Mouse (Mus musculus) liver, embryonic 16.5 days (tissue): ENCODE results near the gene Zfpm1. TPM values are rescaled to one million over a fixed set of nuclear protein-coding genes. Genes with fewer than 3 reads are reported as not detected.
A peak's percentile ranks its signal among the peaks of the same experiment; 100 is the strongest.

Experiments used
- ATAC-seq: fragments of 200-750 bp; cut with Nextera tagmentation; 2 replicates; pipeline ENCODE4 v1.8.0; 2017; ENCODE audit warnings: low read depth, mild to moderate bottlenecking, moderate number of reproducible peaks, moderate library complexity
- H3K27ac ChIP-seq: fragments of 300-500 bp; sonication (generic); 2 replicates; pipeline ENCODE4 v1.5.1; 2014; ENCODE audit warnings: mild to moderate bottlenecking, low read length
- H3K27me3 ChIP-seq: fragments of 300-500 bp; sonication (generic); 2 replicates; pipeline ENCODE4 v1.6.1; 2014; ENCODE audit warnings: low read depth, low read length, mixed read lengths; ENCODE audit not compliant: control insufficient read depth, insufficient read depth
- H3K36me3 ChIP-seq: fragments of 300-500 bp; sonication (generic); 2 replicates; pipeline ENCODE4 v1.6.1; 2014; ENCODE audit warnings: mild to moderate bottlenecking; ENCODE audit not compliant: control insufficient read depth, insufficient read depth
- H3K4me1 ChIP-seq: fragments of 300-500 bp; sonication (generic); 2 replicates; pipeline ENCODE4 v1.6.1; 2014; ENCODE audit warnings: low read depth, low read length, mixed read lengths; ENCODE audit not compliant: control insufficient read depth
- H3K4me2 ChIP-seq: fragments of 300-500 bp; sonication (generic); 2 replicates; pipeline ENCODE4 v1.6.1; 2014; ENCODE audit warnings: low read depth, low read length, mixed read lengths
- H3K4me3 ChIP-seq: fragments of 300-500 bp; sonication (generic); 2 replicates; pipeline ENCODE4 v1.5.1; 2014; ENCODE audit warnings: low read depth, mild to moderate bottlenecking, low read length
- H3K9ac ChIP-seq: fragments of 300-500 bp; sonication (generic); 2 replicates; pipeline ENCODE4 v1.6.1; 2014; ENCODE audit warnings: low read depth, low read length
- H3K9me3 ChIP-seq: fragments of 300-500 bp; sonication (generic); replicated peaks from 2 replicates; pipeline ENCODE4 v1.6.1; 2016; ENCODE audit warnings: low read length; ENCODE audit not compliant: control insufficient read depth
- WGBS: fragments of 180-500 bp; shearing (Covaris S2); extraction: QIAGEN DNeasy Blood & Tissue Kit; methylation state at CpG from one replicate; pipeline ENCODE4 v1.1.7; 2014; ENCODE audit not compliant: insufficient replicate concordance; 5-methylcytosine and 5-hydroxymethylcytosine counted together
- polyA plus RNA-seq: library from polyadenylated mRNA; unstranded; fragments of >200 nt; fragmentation: Nextera tagmentation; extraction: Ambion mirVana; gene quantifications from 2 replicates; pipeline ENCODE4 v1.2.1, GENCODE M21; 2015

The Zfpm1 gene
- polyA plus RNA-seq, 1 experiment from 2014 or later, result 8.1 TPM

DNA sequence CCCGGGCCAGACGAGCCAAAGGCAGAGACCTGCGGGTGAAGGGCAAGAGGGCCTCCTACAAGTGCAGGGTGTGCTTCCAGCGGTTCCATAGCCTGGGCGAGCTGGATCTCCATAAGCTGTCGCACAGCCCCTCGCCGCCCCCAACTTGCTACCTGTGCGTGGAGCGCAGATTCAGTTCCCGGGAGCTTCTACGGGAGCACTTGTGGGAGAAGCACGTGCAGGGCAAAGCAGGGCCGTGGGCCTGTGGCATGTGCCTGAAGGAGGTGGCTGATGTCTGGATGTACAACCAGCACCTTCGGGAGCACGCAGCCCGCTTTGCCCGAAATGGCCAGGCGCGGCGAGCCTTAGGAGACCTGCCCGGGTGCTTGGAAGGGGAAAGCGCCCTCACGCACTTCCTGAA is 13.1 kb upstream of the Zfpm1 start:
- peaks cover 25% of the 10 kb centered on the region for H3K27me3 ChIP-seq
- H3K4me2 ChIP-seq, result peak overlapping the region; percentile 81
- H3K9ac ChIP-seq, result peak overlapping the region; percentile 52; the same call in 1 of the 2 replicates
- H3K36me3 ChIP-seq, result no peaks in the 10 kb centered on the region
- peak overlapping the region; percentile 56 for H3K4me3 ChIP-seq
- H3K27ac ChIP-seq, result no peak overlapping the region
- WGBS, result 66% methylated on average over 24 of the region's 24 CpGs
- peaks cover 15% of the 10 kb centered on the region for H3K4me1 ChIP-seq
- no peak for ATAC-seq
- no peaks in the 10 kb centered on the region for H3K9me3 ChIP-seq

DNA sequence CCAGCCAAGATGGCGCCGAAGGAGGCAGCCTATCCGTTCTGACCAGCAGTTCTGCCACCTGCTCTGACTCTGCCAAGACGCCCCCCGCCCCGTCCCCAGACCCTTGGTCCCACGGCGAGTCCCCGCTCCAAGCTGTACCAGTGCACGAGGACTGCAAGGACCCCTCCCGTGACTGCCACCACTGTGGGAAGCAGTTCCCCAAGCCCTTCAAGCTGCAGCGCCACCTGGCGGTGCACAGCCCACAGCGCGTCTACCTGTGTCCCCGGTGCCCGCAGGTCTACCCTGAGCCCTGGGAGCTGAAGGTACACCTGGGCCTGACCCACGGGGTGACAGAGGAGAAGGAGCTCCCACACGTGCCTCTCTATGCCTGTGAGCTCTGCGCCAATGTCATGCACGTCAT is 12.5 kb upstream of the Zfpm1 start:
- H3K36me3 ChIP-seq, result no peaks in the 10 kb centered on the region
- WGBS, result 3% methylated on average over 21 of the region's 21 CpGs
- peaks cover 20% of the 10 kb centered on the region for H3K4me1 ChIP-seq
- H3K27me3 ChIP-seq, result peaks cover 20% of the 10 kb centered on the region
- ATAC-seq, result peak; percentile 23; the same call in 1 of the 2 replicates
- H3K4me3 ChIP-seq, result peak overlapping the region; percentile 56
- H3K9ac ChIP-seq, result peak overlapping the region; percentile 52; the same call in 1 of the 2 replicates
- no peak overlapping the region for H3K27ac ChIP-seq
- H3K9me3 ChIP-seq, result no peaks in the 10 kb centered on the region
- peak overlapping the region; percentile 81 for H3K4me2 ChIP-seq

DNA sequence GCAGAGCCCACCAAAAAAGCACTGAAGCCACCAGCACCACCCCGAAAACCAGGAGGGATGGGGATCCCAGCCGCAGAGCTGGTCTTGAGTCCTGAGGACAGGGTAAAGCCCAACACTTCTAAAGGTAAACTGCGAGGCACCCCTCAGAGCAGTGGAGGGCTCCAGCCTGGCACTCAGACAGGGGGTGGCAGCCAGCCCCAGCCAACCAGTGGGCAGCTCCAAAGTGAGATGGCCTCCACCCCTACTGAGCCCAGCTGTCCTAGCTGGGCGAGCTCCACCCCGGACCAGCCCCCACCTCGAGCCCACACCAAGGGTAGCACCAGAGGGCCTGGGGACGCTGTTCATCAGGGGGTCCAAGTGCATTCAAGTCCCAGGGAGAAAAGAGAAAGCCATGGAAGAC is 11.4 kb upstream of the Zfpm1 start:
- no peaks in the 10 kb centered on the region for H3K36me3 ChIP-seq
- H3K27me3 ChIP-seq, result peaks cover 19% of the 10 kb centered on the region
- no peaks in the 10 kb centered on the region for H3K9me3 ChIP-seq
- no peak overlapping the region for H3K4me3 ChIP-seq
- no peak overlapping the region for H3K4me2 ChIP-seq
- no peak for ATAC-seq
- no peak overlapping the region for H3K9ac ChIP-seq
- 68% methylated on average over 7 of the region's 7 CpGs for WGBS
- peaks cover 32% of the 10 kb centered on the region for H3K4me1 ChIP-seq
- H3K27ac ChIP-seq, result no peak overlapping the region

DNA sequence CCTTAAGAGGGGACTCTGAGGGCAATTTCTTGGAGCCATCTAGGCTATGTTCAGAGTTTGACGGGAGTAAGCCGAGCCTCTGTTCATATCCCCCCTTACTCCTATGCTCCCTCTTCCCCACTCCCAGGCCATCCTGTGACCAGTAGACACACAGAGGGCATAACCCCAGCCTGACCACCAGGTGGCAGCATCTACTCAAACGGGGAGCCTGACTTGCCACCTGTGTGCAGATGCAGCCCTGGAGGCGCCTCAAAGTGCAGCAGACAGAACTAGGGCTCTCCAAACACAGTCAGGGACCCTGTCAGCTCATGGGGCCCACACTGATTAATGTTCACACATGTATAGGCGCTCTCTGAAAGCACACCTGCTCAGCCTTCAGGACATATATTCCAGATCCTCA is 8.8 kb upstream of the Zfpm1 start:
- Histone ChIP-seq H3K27ac (peak overlapping the region; percentile 65), H3K27me3 (peaks cover 17% of the 10 kb centered on the region), H3K4me2 (no peak overlapping the region), H3K9me3 (no peaks in the 10 kb centered on the region), H3K4me1 (peaks cover 56% of the 10 kb centered on the region), H3K9ac (no peak overlapping the region), H3K36me3 (no peaks in the 10 kb centered on the region), H3K4me3 (no peak overlapping the region)
- WGBS, result 4% methylated on average over 5 of the region's 5 CpGs
- peak; percentile 67 for ATAC-seq

DNA sequence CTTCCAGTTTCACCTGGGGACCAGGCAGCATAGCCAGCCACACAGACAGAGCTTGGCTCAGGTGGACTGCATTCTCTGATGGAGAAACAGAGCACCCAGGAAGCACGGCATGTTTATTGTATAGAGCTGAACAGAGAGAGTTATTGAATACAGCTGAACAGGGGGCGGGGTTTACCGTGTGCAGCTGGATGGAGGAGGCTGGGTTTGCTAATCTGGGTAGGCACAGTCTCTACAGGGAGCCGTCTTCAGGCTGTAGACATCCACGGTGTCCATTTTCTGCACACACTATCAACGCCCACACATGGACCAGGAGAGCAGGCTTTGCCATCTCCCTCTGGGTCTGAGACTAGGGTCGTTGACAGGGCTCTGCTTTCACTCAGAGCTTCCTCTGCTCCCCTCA is 8.1 kb upstream of the Zfpm1 start:
- H3K4me1 ChIP-seq, result peaks cover 56% of the 10 kb centered on the region
- peak; percentile 70 for ATAC-seq
- H3K27me3 ChIP-seq, result peaks cover 16% of the 10 kb centered on the region
- WGBS, result 26% methylated on average over 7 of the region's 7 CpGs
- no peak overlapping the region for H3K4me3 ChIP-seq
- 0 out of 2 replicates have a peak overlapping the region, but pooled peaks have one; percentile 30 for H3K9ac ChIP-seq
- H3K36me3 ChIP-seq, result no peaks in the 10 kb centered on the region
- H3K27ac ChIP-seq, result peak overlapping the region; percentile 65
- no peaks in the 10 kb centered on the region for H3K9me3 ChIP-seq
- no peak overlapping the region for H3K4me2 ChIP-seq

DNA sequence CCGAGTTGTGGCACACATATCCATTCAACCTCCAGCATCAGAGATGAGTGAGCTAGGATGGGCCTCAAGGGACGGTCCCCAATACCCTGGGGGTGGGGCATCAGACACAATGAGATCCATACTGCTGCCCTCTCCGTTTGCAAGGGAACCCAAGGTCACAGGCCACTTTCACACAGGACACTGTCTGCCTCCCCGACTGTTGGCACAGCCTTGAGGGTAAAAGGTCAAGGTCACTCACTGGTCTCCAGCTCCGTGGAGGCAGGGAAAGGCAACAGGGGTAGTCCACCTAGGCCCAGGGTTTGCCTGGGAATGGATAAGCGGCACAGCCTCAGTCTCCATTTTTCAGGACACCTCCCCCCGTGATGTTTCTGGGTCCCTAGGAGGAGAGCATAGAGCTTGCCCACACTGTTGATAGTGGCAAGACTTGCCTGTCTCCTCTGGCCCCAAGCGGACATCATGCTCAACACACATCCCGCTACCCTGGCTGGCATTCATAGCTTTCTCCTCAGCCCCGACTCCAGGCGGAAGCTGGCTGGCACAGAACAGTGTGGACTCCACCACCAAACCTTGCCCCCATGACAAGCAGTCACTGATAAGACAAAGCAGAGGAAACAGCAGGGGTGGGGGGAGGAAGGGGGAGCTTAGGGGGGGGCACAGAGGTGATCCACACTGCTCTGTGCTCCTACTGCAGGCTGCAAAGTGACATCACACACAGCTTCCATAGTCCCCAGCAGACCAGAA is 7.1 kb upstream of the Zfpm1 start:
- 0 out of 2 replicates have a peak overlapping the region, but pooled peaks have one; percentile 9 for H3K27ac ChIP-seq
- no peak overlapping the region for H3K4me3 ChIP-seq
- H3K27me3 ChIP-seq, result peaks cover 13% of the 10 kb centered on the region
- peaks cover 52% of the 10 kb centered on the region for H3K4me1 ChIP-seq
- no peak overlapping the region for H3K4me2 ChIP-seq
- H3K36me3 ChIP-seq, result no peaks in the 10 kb centered on the region
- no peak for ATAC-seq
- WGBS, result 50% methylated on average over 11 of the region's 11 CpGs
- H3K9me3 ChIP-seq, result no peaks in the 10 kb centered on the region
- 0 out of 2 replicates have a peak overlapping the region, but pooled peaks have one; percentile 14 for H3K9ac ChIP-seq

DNA sequence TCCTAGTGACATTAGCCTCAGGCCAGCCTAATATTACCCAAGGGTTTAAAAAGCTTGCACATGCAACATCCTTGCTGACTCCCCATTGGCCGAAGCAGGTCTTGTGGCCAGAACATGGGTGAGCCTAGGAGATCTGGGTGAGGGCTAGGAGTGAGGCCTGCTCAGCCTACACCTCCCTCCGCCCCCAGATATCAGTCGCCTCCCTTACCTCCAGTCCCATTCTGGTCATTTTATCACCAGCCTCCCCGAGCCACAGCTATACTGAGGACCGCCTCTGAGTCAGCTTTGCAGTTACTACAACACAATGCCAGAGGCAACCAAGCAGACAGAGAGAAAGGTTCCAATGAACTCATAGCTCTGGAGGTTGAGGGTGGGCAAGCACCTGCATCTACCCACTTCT is 5.6 kb upstream of the Zfpm1 start:
- no peak for ATAC-seq
- Histone ChIP-seq H3K4me1 (peaks cover 65% of the 10 kb centered on the region), H3K4me2 (no peak overlapping the region), H3K4me3 (no peak overlapping the region), H3K9me3 (no peaks in the 10 kb centered on the region), H3K27me3 (peaks cover under 1% of the 10 kb centered on the region; the same call in 1 of the 2 replicates), H3K27ac (peak overlapping the region; percentile 49), H3K36me3 (no peaks in the 10 kb centered on the region), H3K9ac (peak overlapping the region; percentile 6)
- WGBS, result 37% methylated on average over 5 of the region's 5 CpGs

DNA sequence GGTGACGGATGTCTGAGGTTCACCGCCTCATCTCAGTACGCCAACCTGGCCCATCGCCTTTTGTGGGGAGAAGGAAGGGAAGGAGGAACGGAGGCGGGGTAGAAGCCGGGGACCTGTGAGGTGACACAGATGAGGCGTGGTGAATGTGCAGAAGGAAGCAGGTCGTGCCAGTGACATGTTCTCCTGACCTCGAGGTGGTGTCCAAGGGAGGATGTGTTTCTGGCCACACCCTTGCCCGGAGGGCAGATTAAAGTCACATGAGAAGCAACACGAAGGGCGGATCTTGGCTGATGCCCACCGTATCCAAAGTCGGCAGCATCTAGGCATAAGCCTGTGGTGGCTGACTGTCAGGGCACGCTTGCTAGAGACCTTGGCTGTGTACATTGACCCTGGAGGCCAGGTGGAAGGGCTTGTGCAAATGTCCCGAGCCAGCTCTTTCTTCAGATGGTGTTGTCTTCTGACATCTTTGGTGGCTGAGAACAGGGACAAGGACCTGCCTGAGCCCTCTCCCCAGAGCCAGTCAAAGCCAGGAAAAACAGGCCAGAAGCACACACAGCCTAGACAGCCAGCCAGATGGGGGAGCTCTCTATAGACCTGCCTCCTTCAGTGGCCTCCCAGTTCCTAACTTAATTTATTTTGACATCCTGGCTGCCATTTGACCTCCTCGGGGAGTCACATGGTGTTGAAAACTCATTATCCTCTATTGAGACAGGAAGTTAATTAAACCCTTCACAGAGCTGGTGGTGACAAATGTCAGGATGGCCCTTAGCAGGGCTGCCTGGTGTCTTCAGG is 4.5 kb upstream of the Zfpm1 start:
- no peak overlapping the region; the same call in 1 of the 2 replicates for H3K9ac ChIP-seq
- H3K27me3 ChIP-seq, result no peaks in the 10 kb centered on the region
- no peak for ATAC-seq
- 61% methylated on average over 18 of the region's 18 CpGs for WGBS
- H3K9me3 ChIP-seq, result no peaks in the 10 kb centered on the region
- H3K4me2 ChIP-seq, result no peak overlapping the region
- peaks cover 65% of the 10 kb centered on the region for H3K4me1 ChIP-seq
- H3K27ac ChIP-seq, result no peak overlapping the region
- H3K4me3 ChIP-seq, result no peak overlapping the region
- no peaks in the 10 kb centered on the region for H3K36me3 ChIP-seq

DNA sequence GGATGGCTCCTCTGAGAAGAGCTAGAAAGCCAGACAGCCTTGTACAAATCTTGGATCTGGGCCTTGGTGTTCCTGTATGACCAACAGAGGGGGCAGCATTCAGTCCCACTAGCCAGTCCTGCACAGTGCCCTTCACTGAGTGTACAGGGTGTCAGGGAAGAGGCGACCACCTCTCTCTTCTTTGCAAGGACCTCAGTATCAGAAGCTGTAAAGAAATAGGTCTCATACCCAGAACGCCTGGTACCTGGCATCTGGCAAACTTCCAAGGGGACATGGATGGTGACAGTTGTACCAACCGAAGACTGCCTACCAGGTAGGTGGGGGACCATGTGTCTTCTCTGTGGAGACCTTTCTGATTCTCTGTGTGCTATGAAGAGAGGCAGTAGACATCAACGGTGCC is 1.8 kb upstream of the Zfpm1 start:
- Histone ChIP-seq H3K27me3 (no peaks in the 10 kb centered on the region), H3K9me3 (no peaks in the 10 kb centered on the region), H3K4me3 (no peak overlapping the region; the same call in 1 of the 2 replicates), H3K36me3 (no peaks in the 10 kb centered on the region), H3K9ac (peak overlapping the region; percentile 49), H3K4me1 (peaks cover 52% of the 10 kb centered on the region), H3K4me2 (peak overlapping the region; percentile 74), H3K27ac (no peak overlapping the region; the same call in 1 of the 2 replicates)
- no peak for ATAC-seq
- 62% methylated on average over 4 of the region's 4 CpGs for WGBS
